Mouse (Mus musculus) ES-Bruce4 (cell line): ENCODE data around the gene Stxbp4.

Experiments used
- CTCF ChIP-seq: IDR thresholded peaks from one replicate; pipeline ENCODE4 v1.8.1; 2011; ENCODE audit warnings: low read depth, low read length
- EP300 ChIP-seq: IDR thresholded peaks from 2 replicates; pipeline ENCODE4 v1.6.1; 2011; ENCODE audit warnings: low read depth, low read length; ENCODE audit not compliant: insufficient read depth
- POLR2A ChIP-seq: IDR thresholded peaks from one replicate; pipeline ENCODE4 v1.8.1; 2011; ENCODE audit warnings: low read length; ENCODE audit not compliant: insufficient read depth

DNA sequence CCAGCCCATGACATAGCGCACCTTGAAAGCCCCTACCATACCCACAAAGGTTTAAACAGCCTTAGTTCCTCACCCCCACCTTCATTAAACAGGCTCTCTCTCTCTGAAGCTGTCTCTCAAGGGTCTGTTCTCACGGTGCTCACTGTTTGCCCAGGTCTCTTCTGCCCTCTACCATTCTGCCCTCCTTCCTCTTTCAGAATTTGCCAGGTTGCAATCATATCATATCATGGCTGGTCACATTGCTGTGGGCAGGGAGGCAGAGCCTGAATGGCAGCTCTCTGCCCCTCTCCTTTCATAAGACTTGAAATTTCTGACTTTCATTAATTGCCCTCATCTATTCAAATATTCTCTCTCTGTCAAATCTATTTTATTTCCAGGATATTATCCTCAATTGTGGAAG, 195.4 kb downstream of the Stxbp4 start:
- no peak for TF ChIP-seq POLR2A
- no peak for TF ChIP-seq CTCF
- TF ChIP-seq EP300, result no peak
